Mouse (Mus musculus) cerebral cortex, adult 2 months (tissue): ENCODE results near the gene Olfr202.

Experiments
- WGBS: fragments of 180-500 bp; shearing (Covaris S2); methylation state at CpG from one replicate; pipeline ENCODE4 v1.1.7; 2018; 5-methylcytosine and 5-hydroxymethylcytosine counted together

Gene Olfr202

DNA sequence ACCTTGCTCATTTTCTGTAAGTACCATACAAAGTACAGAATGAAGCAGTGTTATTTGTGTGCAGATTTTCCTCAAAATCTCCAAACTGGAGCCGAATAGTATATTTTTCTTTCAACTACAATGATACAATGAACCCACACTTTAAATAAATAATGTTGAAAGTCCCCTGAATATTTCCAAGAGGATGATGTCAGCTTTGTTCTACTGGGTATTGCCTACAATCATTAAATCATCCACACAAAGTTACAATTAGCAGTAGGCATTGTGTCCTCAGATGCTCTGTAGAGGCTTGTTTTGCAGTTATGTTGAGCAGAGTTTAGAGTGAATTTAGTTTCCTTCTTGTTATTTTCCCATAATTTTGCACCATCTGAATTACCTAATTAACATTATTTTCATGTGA, at the start of gene Olfr202:
Gene Olfr202, minus strand, starts transcription at position 101 of the 400 bp plus-strand sequence.
- 81% methylated on average over 1 of the region's 1 CpGs for WGBS

DNA sequence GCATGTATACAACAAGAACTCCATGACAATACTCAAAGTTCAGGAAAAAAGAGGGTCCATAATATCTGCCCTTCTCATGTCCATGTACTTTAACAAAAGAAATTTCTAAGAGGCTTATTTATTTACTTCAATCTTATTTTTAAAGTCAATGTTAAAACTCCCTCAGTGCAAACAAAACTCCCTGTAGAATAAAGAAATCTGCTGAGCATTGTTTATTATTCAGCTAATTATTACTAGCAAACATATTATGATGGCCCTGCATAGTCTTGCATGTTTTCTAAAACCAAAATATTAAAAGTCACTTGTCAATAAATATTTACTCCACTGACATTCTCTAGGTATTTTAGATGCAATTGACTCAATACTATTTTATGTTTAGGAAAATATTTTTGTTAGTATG, 44.4 kb upstream of the Olfr202 start, which contains the start of gene Olfr205:
Gene Olfr205, minus strand, starts transcription at position 101 of the 400 bp plus-strand sequence.

DNA sequence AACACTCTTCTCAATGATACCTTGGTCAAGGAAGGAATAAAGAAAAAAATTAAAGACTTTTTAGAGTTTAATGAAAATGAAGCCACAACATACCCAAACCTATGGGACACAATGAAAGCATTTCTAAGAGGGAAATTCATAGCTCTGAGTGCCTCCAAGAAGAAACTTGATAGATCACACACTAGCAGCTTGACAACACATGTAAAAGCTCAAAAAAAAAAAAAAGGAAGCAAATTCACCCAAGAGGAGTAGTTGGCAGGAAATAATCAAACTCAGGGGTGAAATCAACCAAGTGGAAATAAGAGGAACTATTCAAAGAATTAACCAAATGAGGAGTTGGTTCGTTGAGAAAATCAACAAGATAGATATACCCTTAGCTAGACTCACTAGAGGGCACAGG, 36.7 kb upstream of the Olfr202 start:
- WGBS, result 29% methylated on average over 1 of the region's 1 CpGs

DNA sequence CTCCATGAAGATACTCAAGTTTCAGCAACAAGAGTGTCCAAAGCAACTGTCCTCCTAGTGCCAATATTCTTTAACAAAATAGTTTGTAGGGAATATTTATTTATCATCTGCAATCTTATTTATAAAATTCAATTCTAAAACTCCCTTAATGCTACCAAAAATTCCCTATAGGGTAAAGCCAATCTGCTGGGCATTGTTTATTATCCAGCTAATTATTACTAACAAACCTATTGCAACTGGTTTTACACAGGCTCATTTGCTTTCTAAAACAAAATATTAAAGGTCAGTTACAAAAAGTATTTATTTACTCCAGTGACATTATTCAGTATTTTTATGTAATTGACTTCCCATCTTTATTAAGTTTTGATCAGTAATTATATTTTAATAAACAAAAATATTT, 31.6 kb upstream of the Olfr202 start, which contains the start of gene Olfr204:
Gene Olfr204, minus strand, starts transcription at position 101 of the 400 bp plus-strand sequence.

DNA sequence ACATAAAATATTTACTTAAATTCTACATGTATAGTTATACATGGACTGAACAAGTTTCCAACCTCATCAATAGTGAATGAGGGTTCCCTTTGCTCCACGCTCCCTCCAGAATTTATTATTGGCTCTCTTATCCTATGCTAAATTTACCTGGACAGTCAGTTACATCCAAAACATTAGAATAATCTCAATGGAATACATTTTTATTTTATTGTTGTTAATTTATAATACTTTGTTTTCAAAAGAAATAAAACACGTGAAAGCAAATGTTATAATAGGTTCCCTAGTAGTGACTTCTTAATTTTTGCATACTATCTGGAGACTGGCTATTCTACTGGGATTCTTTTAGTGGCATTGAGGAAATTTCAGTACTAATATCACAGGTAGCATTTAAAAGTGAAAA, 12.0 kb upstream of the Olfr202 start, which contains the start of gene Olfr203:
Gene Olfr203, plus strand, starts transcription at position 301 of the 400 bp plus-strand sequence.
- 83% methylated on average over 2 of the region's 2 CpGs for WGBS

DNA sequence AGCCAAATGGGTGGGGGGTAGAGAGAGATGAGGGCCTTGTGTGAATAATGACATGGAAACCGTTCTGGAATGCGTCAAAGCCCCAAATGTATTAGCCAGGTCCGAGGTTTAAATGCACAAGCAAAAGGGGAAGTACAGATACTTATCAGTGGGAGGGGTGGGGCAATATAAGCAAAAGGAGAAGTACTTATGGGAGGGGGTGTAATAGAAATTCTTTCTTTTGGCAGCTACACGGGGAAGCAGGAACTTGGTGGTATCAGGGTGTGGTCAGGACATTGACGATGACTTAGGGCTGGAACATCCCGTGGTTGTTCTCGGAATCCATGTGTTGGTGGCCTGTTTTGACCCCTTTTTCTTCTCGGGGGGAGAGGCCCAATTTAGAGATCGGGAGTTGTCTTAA, 983 bp upstream of the Olfr202 start:
- WGBS, result 80% methylated on average over 9 of the region's 9 CpGs

DNA sequence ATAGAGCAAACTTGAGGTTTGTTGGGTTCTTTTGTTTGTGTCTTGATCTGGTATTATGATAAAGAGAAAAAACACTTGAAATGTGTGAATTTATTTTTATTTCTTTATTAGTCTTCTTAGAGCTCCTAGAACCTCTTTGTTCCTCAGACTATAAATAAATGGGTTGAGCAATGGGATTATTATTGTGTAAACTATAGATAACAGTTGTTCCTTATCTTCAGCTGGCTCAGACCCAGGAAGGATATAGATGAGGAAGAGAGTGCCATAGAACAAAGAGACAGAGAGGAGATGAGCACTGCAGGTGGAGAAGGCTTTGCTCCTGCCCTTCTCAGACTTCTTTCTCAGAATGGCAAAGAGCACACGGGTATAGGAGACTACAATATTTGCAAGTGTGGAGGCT, 3.1 kb downstream of the Olfr202 start:
- WGBS, result 70% methylated on average over 1 of the region's 1 CpGs

DNA sequence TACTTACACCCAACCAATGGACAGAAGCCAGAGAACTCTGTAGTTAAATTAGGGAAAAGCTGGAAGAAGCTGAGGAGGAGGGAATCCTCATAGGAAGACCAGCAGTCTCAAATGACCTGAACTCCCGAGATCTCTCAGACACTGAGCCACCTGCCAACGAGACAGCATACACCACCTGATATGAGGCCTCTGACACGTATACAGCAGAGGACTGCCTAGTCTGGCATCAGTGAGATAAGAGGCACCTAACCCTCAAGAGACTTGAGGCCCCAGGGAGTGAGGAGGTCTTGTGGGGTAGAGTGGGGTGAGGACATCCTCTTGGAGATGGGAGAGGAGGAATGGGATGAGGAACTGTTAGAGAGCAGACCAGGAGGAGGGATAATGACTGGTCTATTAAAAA, 6.1 kb downstream of the Olfr202 start:
- 84% methylated on average over 3 of the region's 3 CpGs for WGBS

DNA sequence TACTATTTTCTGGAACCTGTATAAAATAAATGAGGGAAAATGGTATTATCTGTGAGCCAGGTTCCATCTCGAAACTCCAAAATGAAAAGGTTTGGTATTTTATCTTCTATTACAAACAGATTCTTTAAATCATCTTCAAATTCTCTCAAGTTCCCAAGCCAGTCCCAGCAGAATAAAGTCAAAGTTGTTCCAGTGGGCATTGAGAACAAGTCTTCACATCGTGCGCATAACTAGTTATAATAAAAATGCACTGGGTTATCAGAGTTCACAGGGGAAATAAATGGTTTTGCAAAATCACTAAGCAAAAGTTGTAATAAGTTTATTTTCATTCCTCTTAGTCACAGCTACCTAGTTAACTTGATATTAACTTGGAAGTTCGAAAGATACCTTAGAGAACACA, 14.1 kb downstream of the Olfr202 start, which contains the start of gene Olfr201:
Gene Olfr201, minus strand, starts transcription at position 101 of the 400 bp plus-strand sequence.
- 86% methylated on average over 4 of the region's 4 CpGs for WGBS

DNA sequence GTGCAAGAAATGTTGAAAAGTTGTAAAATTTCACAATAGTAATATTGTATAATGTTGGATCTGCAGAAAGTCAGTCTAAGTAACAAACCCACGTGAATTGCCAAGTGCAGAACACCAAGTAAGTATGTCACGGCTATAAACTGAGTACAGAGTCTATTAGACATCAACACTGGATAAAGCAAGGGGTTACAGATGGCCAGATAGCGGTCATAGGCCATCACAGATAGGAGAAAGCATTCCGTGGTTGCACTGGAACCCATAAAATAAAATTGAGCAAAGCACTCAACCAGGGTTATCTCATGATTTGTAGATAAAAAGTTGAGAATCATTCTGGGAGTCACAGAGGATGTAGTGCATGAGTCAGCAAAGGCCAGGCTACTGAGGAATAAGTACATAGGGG, 17.5 kb downstream of the Olfr202 start:
- WGBS, result 84% methylated on average over 4 of the region's 4 CpGs

DNA sequence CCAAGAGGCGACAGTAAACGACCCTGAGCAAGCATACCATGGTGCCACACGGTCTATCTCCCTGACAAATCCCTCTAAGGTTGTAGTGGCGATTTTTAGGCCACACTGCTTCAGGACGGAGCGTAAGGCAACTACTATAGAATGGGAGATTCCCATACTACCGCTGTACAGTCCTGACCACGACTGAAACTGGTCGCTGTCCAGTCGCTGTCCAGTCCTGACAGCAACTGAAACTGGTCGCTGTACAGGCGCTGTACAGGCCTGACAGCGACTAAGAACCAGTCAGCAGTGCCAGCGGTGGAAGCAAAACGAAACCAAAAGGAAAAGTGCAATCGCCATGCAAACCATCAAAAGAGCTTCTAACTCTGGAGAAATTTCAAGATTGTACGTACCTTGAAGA, 36.9 kb downstream of the Olfr202 start:
- 88% methylated on average over 17 of the region's 17 CpGs for WGBS
